Mouse (Mus musculus) urinary bladder, postnatal 0 days (tissue): ENCODE measurements around the gene Stk24. TPM values are rescaled to one million over a fixed set of nuclear protein-coding genes. Genes with fewer than 3 reads are reported as not detected.

ENCODE experiments used
- polyA plus RNA-seq: library from polyadenylated mRNA; unstranded; fragments of >200 nt; fragmentation: Nextera tagmentation; extraction: Ambion mirVana; gene quantifications from 2 replicates; pipeline ENCODE4 v1.2.1, GENCODE M21; 2015

Stk24 gene
- polyA plus RNA-seq: 58.0 and 63.6 TPM in 2 replicates

GRCm38 (mm10) chr14:121379827-121380145, at the start of gene Stk24:
Stk24 (minus strand) TSS chr14:121380011.

Other genes starting within 250 kb of the Stk24 start
- not detected in 2 replicates for gene Slc15a1, start 125.2 kb upstream of the Stk24 start, polyA plus RNA-seq